Mouse (Mus musculus): Measurements from ENCODE around the gene Ada. TPM values are rescaled to one million over a fixed set of nuclear protein-coding genes. Genes with fewer than 3 reads are reported as not detected.

The Ada gene
- 3.6 and 3.7 TPM in 2 replicates for polyA plus RNA-seq (2016; fragmentation: Nextera tagmentation; extraction: Ambion mirVana)

DNA sequence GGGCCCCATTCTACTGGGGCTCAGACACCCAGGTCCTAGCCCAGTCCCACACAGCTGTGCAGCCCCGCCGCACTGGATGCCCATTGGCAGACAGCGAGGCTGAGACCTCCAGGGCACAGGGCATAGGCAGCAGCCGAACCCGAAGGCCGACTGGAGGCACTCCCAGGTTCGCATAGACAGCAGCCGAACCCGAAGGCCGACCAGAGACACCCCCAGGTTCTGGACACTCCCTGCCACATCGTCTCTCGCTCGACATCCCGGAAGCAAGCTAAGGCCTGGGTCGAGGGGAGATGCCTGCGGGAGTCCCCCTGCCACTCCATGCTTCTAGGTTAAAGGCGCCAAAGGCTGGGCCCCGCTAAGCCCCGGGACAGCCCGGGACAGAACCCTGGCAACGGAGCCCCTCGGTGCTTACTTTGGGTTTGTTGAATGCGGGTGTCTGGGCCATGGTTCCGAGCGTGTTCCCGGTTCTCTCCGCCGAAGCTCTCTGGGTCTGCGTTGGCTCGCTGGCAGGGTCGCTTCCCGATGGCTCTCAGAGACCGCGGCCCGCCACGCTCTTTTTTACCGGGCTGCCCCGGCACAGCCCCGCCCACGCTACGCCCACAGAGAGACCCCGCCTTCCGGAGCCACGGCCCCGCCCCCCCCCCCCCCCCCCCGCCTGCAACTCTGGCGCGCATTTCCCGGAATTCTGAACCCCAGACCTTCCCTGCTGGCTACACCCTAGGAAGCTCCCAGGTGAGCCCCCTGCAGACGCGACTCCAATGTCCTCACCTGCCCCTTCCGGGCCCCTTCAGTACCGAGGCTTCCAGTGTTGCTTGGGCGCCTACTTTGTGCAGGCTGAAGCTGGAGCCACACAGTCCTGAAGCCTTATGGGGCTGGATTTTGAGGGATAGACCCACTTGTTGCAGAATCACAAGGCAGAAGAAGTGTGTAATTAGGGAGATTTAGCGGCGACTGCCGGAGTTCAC lies at the start of gene Ada:
Ada (minus strand) TSS at position 593 of the 965 bp plus-strand sequence.
- no peaks in the 10 kb centered on the region for H3K9me3 ChIP-seq (replicated peaks)
- peaks cover 18% of the 10 kb centered on the region for H3K4me1 ChIP-seq (replicated peaks)
- peak within 1 kb of the TSS; percentile 95 for H3K4me2 ChIP-seq
- H3K4me3 ChIP-seq = peak within 1 kb of the TSS; percentile 56
- H3K36me3 ChIP-seq = no peaks in the 10 kb centered on the region
- H3K9ac ChIP-seq = peak within 1 kb of the TSS; percentile 59
- H3K27ac ChIP-seq (ENCODE audit: poor library complexity, severe bottlenecking) = no peak within 1 kb of the TSS
- peaks cover 50% of the 10 kb centered on the region for H3K27me3 ChIP-seq (replicated peaks)
- 1% methylated on average over 54 of the region's 57 CpGs for WGBS
- peak; percentile 60 for ATAC-seq (ENCODE audit: insufficient number of reproducible peaks, low FRiP score)

DNA sequence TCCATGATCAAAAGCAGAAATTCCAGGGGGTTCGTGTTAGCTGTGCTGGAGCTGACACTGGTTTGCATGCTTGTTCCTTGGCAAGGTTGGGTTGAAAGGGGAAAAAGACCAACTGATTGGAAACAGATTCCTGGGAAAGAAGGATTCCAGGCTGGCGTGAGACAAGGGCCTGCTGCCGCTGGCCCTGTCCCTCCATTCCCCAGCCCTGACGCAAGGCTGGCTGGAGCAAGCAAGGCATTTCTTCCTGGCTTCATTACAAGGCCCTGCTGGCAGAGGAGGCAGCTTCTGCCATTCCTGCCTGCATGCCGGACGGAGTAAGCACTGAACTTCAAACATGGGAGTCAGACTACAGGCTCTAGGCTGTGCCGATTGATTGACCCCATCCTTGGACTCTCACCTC lies 48.4 kb upstream of the Ada start:
- WGBS = 56% methylated on average over 7 of the region's 7 CpGs
- no peak overlapping the region for H3K27ac ChIP-seq (ENCODE audit: poor library complexity, severe bottlenecking)
- H3K4me3 ChIP-seq = no peak overlapping the region
- H3K36me3 ChIP-seq = no peaks in the 10 kb centered on the region
- H3K4me2 ChIP-seq = no peak overlapping the region
- no peak overlapping the region for H3K9ac ChIP-seq
- no peak for ATAC-seq (ENCODE audit: insufficient number of reproducible peaks, low FRiP score)
- 0 out of 2 replicates have a peak, but pooled peaks cover under 1% of the 10 kb centered on the region for H3K27me3 ChIP-seq (replicated peaks)
- H3K9me3 ChIP-seq (replicated peaks) = peaks cover 3% of the 10 kb centered on the region; the same call in 1 of the 2 replicates
- H3K4me1 ChIP-seq (replicated peaks) = 0 out of 2 replicates have a peak, but pooled peaks cover 4% of the 10 kb centered on the region

DNA sequence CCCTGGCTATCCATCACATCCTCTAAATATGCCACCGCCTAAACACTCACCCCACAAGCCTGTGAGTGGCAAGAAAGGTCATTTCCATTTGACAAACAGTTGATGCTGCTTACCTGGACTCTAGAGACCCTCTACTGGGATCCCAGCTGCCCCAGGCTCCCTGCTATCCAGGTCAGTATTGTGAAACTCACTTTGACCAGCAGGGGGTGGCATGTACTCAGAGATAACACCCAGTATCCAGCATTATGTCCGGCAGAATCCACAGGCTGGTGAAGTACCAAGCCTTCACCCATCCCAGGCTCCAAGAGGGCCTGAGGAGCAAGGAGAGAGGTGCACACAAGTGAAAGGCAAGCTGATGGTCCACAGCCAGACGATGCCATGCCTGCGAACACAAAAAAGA lies 38.4 kb upstream of the Ada start:
- no peak overlapping the region for H3K9ac ChIP-seq
- WGBS = 73% methylated on average over 4 of the region's 4 CpGs
- H3K27me3 ChIP-seq (replicated peaks) = no peaks in the 10 kb centered on the region
- H3K27ac ChIP-seq (ENCODE audit: poor library complexity, severe bottlenecking) = no peak overlapping the region
- no peak overlapping the region for H3K4me2 ChIP-seq
- peaks cover 6% of the 10 kb centered on the region for H3K4me1 ChIP-seq (replicated peaks)
- no peaks in the 10 kb centered on the region for H3K9me3 ChIP-seq (replicated peaks)
- H3K4me3 ChIP-seq = no peak overlapping the region
- ATAC-seq (ENCODE audit: insufficient number of reproducible peaks, low FRiP score) = no peak
- no peaks in the 10 kb centered on the region for H3K36me3 ChIP-seq

DNA sequence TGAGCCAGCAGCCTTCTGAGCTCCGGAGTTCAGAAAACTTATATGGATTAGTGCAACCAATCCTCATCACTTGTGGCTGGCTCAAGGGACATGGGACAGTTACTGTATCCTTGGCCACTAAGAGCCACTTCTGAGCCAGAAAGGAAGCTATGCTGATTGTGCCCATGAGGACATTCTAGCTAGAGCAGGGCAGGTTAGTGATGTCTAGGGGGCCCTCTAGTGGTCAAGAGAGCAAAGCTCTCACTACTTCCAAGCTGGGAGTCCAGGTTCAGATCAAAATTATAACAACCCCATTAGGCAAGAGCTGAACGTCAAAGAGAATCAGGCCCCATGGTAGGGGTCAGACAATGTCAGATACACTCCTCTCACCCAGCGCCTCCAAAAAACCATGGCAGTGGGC lies 37.7 kb upstream of the Ada start:
- Histone ChIP-seq H3K4me2 (no peak overlapping the region), H3K9ac (no peak overlapping the region), H3K4me3 (no peak overlapping the region), H3K9me3 (replicated peaks) (no peaks in the 10 kb centered on the region), H3K36me3 (no peaks in the 10 kb centered on the region), H3K4me1 (replicated peaks) (peaks cover 14% of the 10 kb centered on the region), H3K27me3 (replicated peaks) (no peaks in the 10 kb centered on the region), H3K27ac (ENCODE audit: poor library complexity, severe bottlenecking) (no peak overlapping the region)
- peak; percentile 42; the same call in 1 of the 2 replicates for ATAC-seq (ENCODE audit: insufficient number of reproducible peaks, low FRiP score)
- 43% methylated on average over 3 of the region's 3 CpGs for WGBS

DNA sequence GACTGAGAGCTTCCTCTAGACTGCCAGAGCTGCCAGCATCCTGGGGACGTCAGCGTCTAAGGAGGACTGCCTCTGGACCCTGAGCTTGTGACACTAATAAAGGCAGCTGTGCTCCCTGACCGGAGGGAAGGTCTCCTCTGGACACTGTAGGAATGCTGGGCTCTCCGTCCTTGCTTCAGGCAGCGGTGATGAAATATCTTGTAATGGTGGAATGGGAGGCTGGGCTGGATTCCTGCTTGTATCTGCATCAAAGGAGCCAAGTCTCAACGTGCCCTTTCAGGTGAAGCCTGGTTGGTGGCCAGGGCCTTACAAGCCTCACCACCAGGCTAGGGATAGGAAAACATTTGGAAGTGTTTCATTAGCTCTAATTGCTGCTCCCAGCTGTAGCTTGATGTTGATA lies 37.0 kb upstream of the Ada start:
- Histone ChIP-seq H3K9ac (no peak overlapping the region), H3K36me3 (no peaks in the 10 kb centered on the region), H3K4me3 (no peak overlapping the region), H3K27me3 (replicated peaks) (no peaks in the 10 kb centered on the region), H3K9me3 (replicated peaks) (no peaks in the 10 kb centered on the region), H3K27ac (ENCODE audit: poor library complexity, severe bottlenecking) (no peak overlapping the region), H3K4me2 (no peak overlapping the region), H3K4me1 (replicated peaks) (peaks cover 16% of the 10 kb centered on the region)
- ATAC-seq (ENCODE audit: insufficient number of reproducible peaks, low FRiP score) = no peak
- 81% methylated on average over 6 of the region's 6 CpGs for WGBS

DNA sequence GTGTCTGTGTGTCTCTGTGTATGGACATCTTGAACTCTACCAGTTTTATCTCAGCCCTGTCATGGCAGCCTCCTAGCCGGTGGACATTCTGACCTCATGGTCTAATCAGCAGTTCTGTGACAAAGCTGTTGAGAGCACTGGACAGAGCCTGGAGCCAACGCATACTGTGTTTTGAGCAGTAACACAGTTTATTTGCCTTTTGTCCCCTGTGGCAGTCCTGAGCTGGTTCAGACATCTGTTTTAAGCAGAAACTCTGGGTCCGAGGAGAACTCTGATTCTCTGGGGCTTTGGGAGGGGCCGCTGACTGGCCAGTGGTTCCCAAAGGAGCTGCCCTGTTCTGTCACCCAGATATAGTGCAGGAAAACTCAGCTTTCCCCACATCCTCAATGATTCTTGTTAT lies 33.9 kb upstream of the Ada start:
- H3K4me3 ChIP-seq = no peak overlapping the region
- peak overlapping the region; percentile 31 for H3K27ac ChIP-seq (ENCODE audit: poor library complexity, severe bottlenecking)
- peaks cover 16% of the 10 kb centered on the region for H3K4me1 ChIP-seq (replicated peaks)
- peaks cover 8% of the 10 kb centered on the region for H3K27me3 ChIP-seq (replicated peaks)
- no peaks in the 10 kb centered on the region for H3K9me3 ChIP-seq (replicated peaks)
- ATAC-seq (ENCODE audit: insufficient number of reproducible peaks, low FRiP score) = no peak
- no peak overlapping the region for H3K9ac ChIP-seq
- 26% methylated on average over 4 of the region's 4 CpGs for WGBS
- H3K4me2 ChIP-seq = no peak overlapping the region
- no peaks in the 10 kb centered on the region for H3K36me3 ChIP-seq

DNA sequence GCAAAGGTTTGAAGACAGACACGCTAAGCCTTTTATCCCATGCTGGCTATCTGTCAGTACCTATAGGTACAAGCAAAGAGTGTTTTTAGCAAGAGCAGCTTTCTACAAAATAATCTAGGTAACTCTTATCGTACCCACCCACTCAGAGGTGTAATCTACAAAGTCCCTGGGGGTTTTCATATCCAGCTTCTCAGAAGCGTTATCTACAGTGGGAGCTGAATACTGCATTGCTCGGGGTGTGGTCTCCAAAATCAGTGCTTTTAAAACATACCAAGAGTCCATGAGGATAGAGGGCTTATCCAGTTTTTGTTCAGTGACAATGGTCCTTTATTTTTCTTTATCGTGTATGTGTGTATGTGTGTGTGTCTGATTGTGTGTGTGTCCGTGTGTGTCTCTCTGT lies 33.3 kb upstream of the Ada start:
- H3K4me2 ChIP-seq = no peak overlapping the region
- peak overlapping the region; percentile 31 for H3K27ac ChIP-seq (ENCODE audit: poor library complexity, severe bottlenecking)
- peaks cover 8% of the 10 kb centered on the region for H3K27me3 ChIP-seq (replicated peaks)
- ATAC-seq (ENCODE audit: insufficient number of reproducible peaks, low FRiP score) = no peak
- H3K9me3 ChIP-seq (replicated peaks) = no peaks in the 10 kb centered on the region
- 55% methylated on average over 6 of the region's 6 CpGs for WGBS
- no peak overlapping the region for H3K4me3 ChIP-seq
- H3K36me3 ChIP-seq = no peaks in the 10 kb centered on the region
- H3K9ac ChIP-seq = no peak overlapping the region
- peaks cover 16% of the 10 kb centered on the region for H3K4me1 ChIP-seq (replicated peaks)

DNA sequence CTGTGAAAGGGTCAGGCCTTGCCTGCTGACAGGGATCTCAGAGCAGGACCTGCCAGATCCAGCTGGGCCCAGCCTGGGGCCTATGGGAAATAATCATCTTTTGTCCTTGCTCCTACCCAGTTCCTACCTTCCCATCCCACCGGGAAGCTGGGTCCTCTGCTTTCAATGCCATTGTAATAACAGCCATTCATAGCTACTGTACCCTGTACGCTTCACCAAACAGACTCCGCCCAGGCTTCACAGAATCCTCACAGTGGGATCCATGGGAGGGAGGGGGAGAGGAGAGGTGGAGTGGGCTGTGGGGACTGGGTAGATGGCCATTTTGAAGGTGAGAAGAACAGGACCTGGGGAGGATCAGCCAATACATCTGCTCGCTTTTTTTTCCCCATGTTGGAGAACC lies 28.9 kb upstream of the Ada start:
- ATAC-seq (ENCODE audit: insufficient number of reproducible peaks, low FRiP score) = no peak
- H3K36me3 ChIP-seq = no peaks in the 10 kb centered on the region
- peaks cover 40% of the 10 kb centered on the region for H3K27me3 ChIP-seq (replicated peaks)
- H3K4me1 ChIP-seq (replicated peaks) = peaks cover 14% of the 10 kb centered on the region
- H3K27ac ChIP-seq (ENCODE audit: poor library complexity, severe bottlenecking) = no peak overlapping the region
- 78% methylated on average over 4 of the region's 4 CpGs for WGBS
- no peak overlapping the region for H3K4me3 ChIP-seq
- H3K4me2 ChIP-seq = no peak overlapping the region
- H3K9ac ChIP-seq = no peak overlapping the region
- H3K9me3 ChIP-seq (replicated peaks) = no peaks in the 10 kb centered on the region

DNA sequence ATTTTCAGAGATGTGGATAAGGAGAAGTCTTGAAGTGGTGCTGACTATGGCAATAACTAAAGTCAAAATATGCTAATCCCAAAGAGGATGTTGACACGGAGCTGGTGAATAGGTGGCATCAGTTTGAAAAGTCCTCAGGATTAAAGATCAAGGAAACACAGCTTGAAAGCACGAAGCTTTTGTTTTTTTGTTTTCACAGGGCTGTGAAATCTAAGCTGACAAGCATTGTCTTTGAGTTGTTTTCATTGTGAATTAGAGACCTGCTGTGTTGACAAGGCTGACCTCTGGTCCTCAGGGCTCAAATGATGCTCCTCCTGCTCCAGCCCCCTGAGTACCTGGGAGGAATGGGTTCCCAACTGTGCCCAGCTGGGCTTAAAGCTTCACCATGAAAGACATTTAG lies 27.0 kb upstream of the Ada start:
- Histone ChIP-seq H3K4me1 (replicated peaks) (no peaks in the 10 kb centered on the region), H3K27ac (ENCODE audit: poor library complexity, severe bottlenecking) (no peak overlapping the region), H3K9ac (no peak overlapping the region), H3K4me2 (no peak overlapping the region), H3K27me3 (replicated peaks) (peaks cover 51% of the 10 kb centered on the region), H3K4me3 (no peak overlapping the region), H3K36me3 (no peaks in the 10 kb centered on the region), H3K9me3 (replicated peaks) (no peaks in the 10 kb centered on the region)
- ATAC-seq (ENCODE audit: insufficient number of reproducible peaks, low FRiP score) = no peak
- WGBS = 6% methylated on average over 2 of the region's 2 CpGs

DNA sequence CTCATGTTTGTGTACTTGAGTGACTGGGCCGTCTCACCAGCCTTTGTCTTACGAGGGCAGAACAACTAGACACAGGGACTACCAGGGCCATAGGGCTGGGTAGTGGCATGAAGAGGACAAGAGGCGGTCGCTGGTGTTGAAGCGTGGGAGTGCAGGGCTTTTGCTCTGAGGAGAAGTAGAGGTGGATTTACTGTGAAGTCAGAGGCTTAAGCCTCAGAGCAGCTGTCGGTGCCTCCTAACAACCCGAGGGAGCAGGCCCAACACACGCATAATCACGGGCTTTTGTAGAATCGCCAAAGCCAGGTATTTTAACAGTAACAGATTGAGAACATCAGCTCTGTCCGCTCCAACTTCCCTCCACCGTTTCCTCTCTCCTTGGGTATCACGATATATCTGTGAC lies 26.6 kb upstream of the Ada start:
- no peak overlapping the region for H3K4me3 ChIP-seq
- 19% methylated on average over 13 of the region's 13 CpGs for WGBS
- ATAC-seq (ENCODE audit: insufficient number of reproducible peaks, low FRiP score) = no peak

DNA sequence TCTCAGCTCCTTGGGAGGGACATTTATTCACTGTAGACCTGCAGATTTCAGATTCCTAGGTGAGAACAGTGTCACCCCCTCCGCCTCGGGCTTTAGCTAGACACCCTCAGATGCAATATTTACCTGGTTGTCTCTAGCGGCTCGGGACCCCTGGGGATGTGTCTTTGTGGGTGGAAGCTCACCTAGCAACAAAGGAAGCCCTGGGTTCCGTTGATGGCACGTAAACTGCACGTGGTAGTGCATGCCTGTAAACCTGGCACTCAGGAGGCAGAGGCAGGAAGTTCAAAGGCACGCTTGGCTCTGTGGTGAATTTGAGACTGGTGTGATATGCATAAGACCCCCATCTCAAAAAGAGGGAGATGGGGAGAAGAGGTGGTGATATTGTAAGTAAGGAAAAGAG lies 20.7 kb upstream of the Ada start:
- ATAC-seq (ENCODE audit: insufficient number of reproducible peaks, low FRiP score) = no peak
- Histone ChIP-seq H3K4me2 (no peak overlapping the region), H3K27ac (ENCODE audit: poor library complexity, severe bottlenecking) (no peak overlapping the region), H3K9ac (no peak overlapping the region), H3K4me1 (replicated peaks) (no peaks in the 10 kb centered on the region), H3K27me3 (replicated peaks) (peaks cover 39% of the 10 kb centered on the region), H3K9me3 (replicated peaks) (no peaks in the 10 kb centered on the region), H3K36me3 (no peaks in the 10 kb centered on the region), H3K4me3 (no peak overlapping the region)
- 84% methylated on average over 8 of the region's 8 CpGs for WGBS

More for the DNA sequence above, 26.6 kb upstream of the Ada start:
- Histone ChIP-seq H3K36me3 (no peaks in the 10 kb centered on the region), H3K27ac (ENCODE audit: poor library complexity, severe bottlenecking) (no peak overlapping the region), H3K27me3 (replicated peaks) (peaks cover 55% of the 10 kb centered on the region), H3K4me2 (no peak overlapping the region), H3K9ac (no peak overlapping the region), H3K4me1 (replicated peaks) (no peaks in the 10 kb centered on the region), H3K9me3 (replicated peaks) (no peaks in the 10 kb centered on the region)
